ENCODE assay signal across 8 mouse cellular contexts in genomic region chr15:79742706-79743023, GRCm38 (mm10). TPM values are rescaled to one million over a fixed set of nuclear protein-coding genes. Genes with fewer than 3 reads are reported as not detected.
DNase-seq lines count a peak whose midpoint lies in the region; ATAC-seq and TF ChIP-seq lines count a peak whose summit lies in the region.

No protein-coding gene starts in this region.

- WGBS in kidney, embryonic 16.5 days: 0% methylated on average over 23 of the region's 23 CpGs
- under 1% methylated on average over 23 of the region's 23 CpGs for WGBS in hindbrain, embryonic 16.5 days
- 0% methylated on average over 23 of the region's 23 CpGs for WGBS in midbrain, embryonic 16.5 days

- H3K9ac ChIP-seq in kidney, embryonic 16.5 days (replicated peaks; ENCODE audit: low read length): peak overlapping the region; percentile 96
- peak overlapping the region; percentile 89 for H3K9ac ChIP-seq in hindbrain, embryonic 16.5 days (ENCODE audit: low read depth, low read length)
- peak overlapping the region; percentile 96 for H3K9ac ChIP-seq in midbrain, embryonic 16.5 days (ENCODE audit: low read depth, low read length)

- no peak for TF ChIP-seq POLR2A in cortical plate, adult 2 months (IDR thresholded peaks at IDR 0.05; ENCODE audit: extremely low read depth, insufficient read depth, low read length)

- peaks cover 16% of the 10 kb centered on the region; the same call in 1 of the 2 replicates for H3K36me3 ChIP-seq in kidney, embryonic 16.5 days (ENCODE audit: insufficient read depth, low read length)
- peaks cover 10% of the 10 kb centered on the region for H3K36me3 ChIP-seq in hindbrain, embryonic 16.5 days (ENCODE audit: control insufficient read depth, insufficient read depth, low read length)
- peaks cover 5% of the 10 kb centered on the region; the same call in 1 of the 2 replicates for H3K36me3 ChIP-seq in midbrain, embryonic 16.5 days (ENCODE audit: control insufficient read depth, insufficient read depth, low read length)

- no peak for DNase-seq in kidney, postnatal 14 days
- no peak for DNase-seq in left cerebral cortex, adult 11 months (ENCODE audit: low spot score)
- DNase-seq in cerebellum, adult 8-10 months: no peak
- no peak for DNase-seq in adrenal gland, adult (ENCODE audit: inconsistent age in 2 of 2, low spot score in 1 of 2)

- no peaks in the 10 kb centered on the region for H3K27me3 ChIP-seq in kidney, embryonic 16.5 days (ENCODE audit: insufficient read depth, low read length)
- no peaks in the 10 kb centered on the region for H3K27me3 ChIP-seq in hindbrain, embryonic 16.5 days (replicated peaks; ENCODE audit: control insufficient read depth, insufficient read depth, low read length)
- no peaks in the 10 kb centered on the region for H3K27me3 ChIP-seq in midbrain, embryonic 16.5 days (ENCODE audit: control insufficient read depth, insufficient read depth, low read depth, low read length)

- peak overlapping the region; percentile 95 for H3K4me3 ChIP-seq in kidney, embryonic 16.5 days (ENCODE audit: low read length)
- peak overlapping the region; percentile 55 for H3K4me3 ChIP-seq in cortical plate, adult 2 months (ENCODE audit: insufficient read depth, low read length)
- peak overlapping the region; percentile 98 for H3K4me3 ChIP-seq in hindbrain, embryonic 16.5 days (ENCODE audit: low read length)
- peak overlapping the region; percentile 98 for H3K4me3 ChIP-seq in midbrain, embryonic 16.5 days (ENCODE audit: low read depth, low read length)

- H3K4me2 ChIP-seq in kidney, embryonic 16.5 days (replicated peaks; ENCODE audit: low read depth, low read length): peak overlapping the region; percentile 84
- H3K4me2 ChIP-seq in hindbrain, embryonic 16.5 days (ENCODE audit: low read length): peak overlapping the region; percentile 80
- H3K4me2 ChIP-seq in midbrain, embryonic 16.5 days (ENCODE audit: low read length): peak overlapping the region; percentile 64

- H3K9me3 ChIP-seq in kidney, embryonic 16.5 days (ENCODE audit: low read length): no peaks in the 10 kb centered on the region
- H3K9me3 ChIP-seq in hindbrain, embryonic 16.5 days (ENCODE audit: control insufficient read depth, low read length): no peaks in the 10 kb centered on the region
- H3K9me3 ChIP-seq in midbrain, embryonic 16.5 days (replicated peaks; ENCODE audit: control insufficient read depth, low read length, poor library complexity, severe bottlenecking): no peaks in the 10 kb centered on the region

- TF ChIP-seq CTCF in cortical plate, adult 2 months (IDR thresholded peaks at IDR 0.05; ENCODE audit: extremely low read depth, insufficient read depth, low read length): no peak

- H3K4me1 ChIP-seq in kidney, embryonic 16.5 days (ENCODE audit: insufficient read depth, low read length): peaks cover 40% of the 10 kb centered on the region
- H3K4me1 ChIP-seq in cortical plate, adult 2 months (ENCODE audit: control insufficient read depth, insufficient read depth, low read length): peaks cover 5% of the 10 kb centered on the region
- H3K4me1 ChIP-seq in hindbrain, embryonic 16.5 days (ENCODE audit: control insufficient read depth, insufficient read depth, low read depth, low read length): peaks cover 14% of the 10 kb centered on the region
- H3K4me1 ChIP-seq in midbrain, embryonic 16.5 days (ENCODE audit: control insufficient read depth, insufficient read depth, low read length): peaks cover 20% of the 10 kb centered on the region

- H3K27ac ChIP-seq in kidney, embryonic 16.5 days (ENCODE audit: low read length): no peak overlapping the region
- no peak overlapping the region for H3K27ac ChIP-seq in cortical plate, adult 2 months (ENCODE audit: insufficient read depth, low read length)
- peak overlapping the region; percentile 65 for H3K27ac ChIP-seq in hindbrain, embryonic 16.5 days (ENCODE audit: low read depth, low read length)
- peak overlapping the region; percentile 65; the same call in 1 of the 2 replicates for H3K27ac ChIP-seq in midbrain, embryonic 16.5 days (ENCODE audit: low read length)

- no peak for ATAC-seq in kidney, embryonic 16.5 days (ENCODE audit: low FRiP score, low TSS enrichment)
- ATAC-seq in hindbrain, embryonic 16.5 days: no peak
- ATAC-seq in midbrain, embryonic 16.5 days: no peak

RNA-seq across cellular contexts. Expression of gene Sun2, which starts 0.3 kb away (rescaled TPM):
- polyA plus RNA-seq in kidney, embryonic 16.5 days (2015; fragmentation: Nextera tagmentation; extraction: Ambion mirVana): 5.7 and 5.8 TPM in 2 replicates
- polyA plus RNA-seq in cortical plate, adult 2 months (2012; rRNA removed): 29.7 and 32.0 TPM in 2 replicates
- 4.6 and 4.7 TPM in 2 replicates for polyA plus RNA-seq in hindbrain, embryonic 16.5 days (2015; fragmentation: Nextera tagmentation; extraction: Ambion mirVana)
- 5.7 and 6.0 TPM in 2 replicates for polyA plus RNA-seq in midbrain, embryonic 16.5 days (2015; fragmentation: Nextera tagmentation; extraction: Ambion mirVana)

RNA-seq across cellular contexts. Expression of gene Dnal4, which starts 35.0 kb away (rescaled TPM):
- polyA plus RNA-seq in kidney, embryonic 16.5 days (2015; fragmentation: Nextera tagmentation; extraction: Ambion mirVana): 71.7 and 74.0 TPM in 2 replicates
- 71.5 and 72.4 TPM in 2 replicates for polyA plus RNA-seq in cortical plate, adult 2 months (2012; rRNA removed)
- 61.8 and 64.9 TPM in 2 replicates for polyA plus RNA-seq in hindbrain, embryonic 16.5 days (2015; fragmentation: Nextera tagmentation; extraction: Ambion mirVana)
- 69.0 and 76.5 TPM in 2 replicates for polyA plus RNA-seq in midbrain, embryonic 16.5 days (2015; fragmentation: Nextera tagmentation; extraction: Ambion mirVana)

RNA-seq across cellular contexts. Expression of gene Gtpbp1, which starts 52.0 kb away (rescaled TPM):
- 32.7 and 36.6 TPM in 2 replicates for polyA plus RNA-seq in kidney, embryonic 16.5 days (2015; fragmentation: Nextera tagmentation; extraction: Ambion mirVana)
- polyA plus RNA-seq in cortical plate, adult 2 months (2012; rRNA removed): 36.4 and 36.9 TPM in 2 replicates
- 46.0 and 51.5 TPM in 2 replicates for polyA plus RNA-seq in hindbrain, embryonic 16.5 days (2015; fragmentation: Nextera tagmentation; extraction: Ambion mirVana)
- 51.4 and 53.6 TPM in 2 replicates for polyA plus RNA-seq in midbrain, embryonic 16.5 days (2015; fragmentation: Nextera tagmentation; extraction: Ambion mirVana)

RNA-seq across cellular contexts. Expression of gene Josd1, which starts 54.9 kb away (rescaled TPM):
- polyA plus RNA-seq in kidney, embryonic 16.5 days (2015; fragmentation: Nextera tagmentation; extraction: Ambion mirVana): 18.2 and 19.6 TPM in 2 replicates
- polyA plus RNA-seq in cortical plate, adult 2 months (2012; rRNA removed): 64.0 and 64.3 TPM in 2 replicates
- polyA plus RNA-seq in hindbrain, embryonic 16.5 days (2015; fragmentation: Nextera tagmentation; extraction: Ambion mirVana): 19.1 and 21.5 TPM in 2 replicates
- 20.6 and 21.3 TPM in 2 replicates for polyA plus RNA-seq in midbrain, embryonic 16.5 days (2015; fragmentation: Nextera tagmentation; extraction: Ambion mirVana)

Comparison
In these comparisons a context has a peak if more than half of its experiments do, and no peak if none do; other contexts are left out.
1. H3K27ac ChIP-seq: peak in hindbrain, embryonic 16.5 days (single experiment) and midbrain, embryonic 16.5 days (single experiment); none in kidney, embryonic 16.5 days (single experiment) and cortical plate, adult 2 months (single experiment).
2. Peak in every context shown above with its lines, with median percentiles within 50 percentile points of each other: H3K4me2 ChIP-seq, H3K4me3 ChIP-seq and H3K9ac ChIP-seq.